In genomic region chr13:31705406-31705805, GRCm38 (mm10) we compare ENCODE assay signal across 11 mouse cellular contexts.
DNase-seq lines count a peak whose midpoint lies in the region; ATAC-seq and TF ChIP-seq lines count a peak whose summit lies in the region.
"Had no signal": no experiment of that assay in that cellular context is flagged by ENCODE, and none has a peak within 500 bp of the region (broad histone marks: within the 10 kb centered on the region; RNA-seq: fewer than 3 reads in every experiment).

No protein-coding gene starts in this region.

- H3K4me2 ChIP-seq in heart, embryonic 14.5 days (ENCODE audit: low read length): no peak overlapping the region
- H3K4me2 ChIP-seq in lung, embryonic 14.5 days: no peak overlapping the region
- no peak overlapping the region for H3K4me2 ChIP-seq in stomach, postnatal 0 days (replicated peaks; ENCODE audit: low read depth)

- H3K27me3 ChIP-seq in heart, embryonic 14.5 days (ENCODE audit: control insufficient read depth, insufficient read depth, low read length): no peaks in the 10 kb centered on the region
- H3K27me3 ChIP-seq in heart, embryonic 10.5 days (ENCODE audit: insufficient read depth, poor library complexity, severe bottlenecking): no peaks in the 10 kb centered on the region
- no peaks in the 10 kb centered on the region for H3K27me3 ChIP-seq in lung, embryonic 14.5 days (ENCODE audit: insufficient read depth, low read length)
- H3K27me3 ChIP-seq in embryonic facial prominence, embryonic 10.5 days (replicated peaks; ENCODE audit: low read depth, poor library complexity, severe bottlenecking): no peaks in the 10 kb centered on the region
- H3K27me3 ChIP-seq in stomach, postnatal 0 days (ENCODE audit: control insufficient read depth, insufficient read depth, low read length): no peaks in the 10 kb centered on the region

- no peak for DNase-seq in heart, embryonic 10.5 days (ENCODE audit: low spot score)
- DNase-seq in lung, embryonic 14.5 days: peak; percentile 46
- DNase-seq in lung, postnatal 25 days (ENCODE audit: low spot score): no peak
- DNase-seq in embryonic facial prominence, embryonic 10.5 days (ENCODE audit: low spot score): peak; percentile 28
- DNase-seq in stomach, postnatal 0 days (ENCODE audit: low spot score): no peak
- DNase-seq in left cerebral cortex, adult 9 months (ENCODE audit: low spot score in 2 of 2): no peak
- no peak for DNase-seq in cerebellum, postnatal 14 days
- DNase-seq: cerebellum, adult 2 months had no signal

- TF ChIP-seq EP300 in stomach, postnatal 0 days (optimal IDR thresholded peaks at IDR 0.05): no peak

- no peak overlapping the region for H3K9ac ChIP-seq in heart, embryonic 14.5 days (ENCODE audit: low read length)
- H3K9ac ChIP-seq in lung, embryonic 14.5 days: no peak overlapping the region
- no peak overlapping the region for H3K9ac ChIP-seq in stomach, postnatal 0 days (ENCODE audit: low read length)

- no peaks in the 10 kb centered on the region for H3K9me3 ChIP-seq in heart, embryonic 14.5 days (ENCODE audit: control insufficient read depth, low read length)
- H3K9me3 ChIP-seq in heart, embryonic 10.5 days: no peaks in the 10 kb centered on the region
- H3K9me3 ChIP-seq in lung, embryonic 14.5 days (ENCODE audit: low read depth, low read length): no peaks in the 10 kb centered on the region
- no peaks in the 10 kb centered on the region for H3K9me3 ChIP-seq in embryonic facial prominence, embryonic 10.5 days
- no peaks in the 10 kb centered on the region for H3K9me3 ChIP-seq in stomach, postnatal 0 days (ENCODE audit: control insufficient read depth, low read length)

- H3K4me1 ChIP-seq in heart, embryonic 14.5 days (ENCODE audit: control insufficient read depth in 2 of 2, insufficient read depth in 2 of 2, low read length in 2 of 2): peaks cover 0 to 2% of the 10 kb centered on the region in 2 experiments; a peak in 1 of 4 replicates
- no peaks in the 10 kb centered on the region for H3K4me1 ChIP-seq in heart, embryonic 10.5 days
- no peaks in the 10 kb centered on the region for H3K4me1 ChIP-seq in lung, embryonic 14.5 days (ENCODE audit: insufficient read depth)
- no peaks in the 10 kb centered on the region for H3K4me1 ChIP-seq in embryonic facial prominence, embryonic 10.5 days
- no peaks in the 10 kb centered on the region for H3K4me1 ChIP-seq in stomach, postnatal 0 days (replicated peaks; ENCODE audit: control insufficient read depth, insufficient read depth)

- TF ChIP-seq CTCF in lung, embryonic 14.5 days (IDR thresholded peaks at IDR 0.05; ENCODE audit: low read depth): peak; percentile 54
- peak; percentile 52 for TF ChIP-seq CTCF in stomach, postnatal 0 days (IDR thresholded peaks at IDR 0.05; ENCODE audit: low read depth)

- no peak overlapping the region for H3K27ac ChIP-seq in heart, embryonic 14.5 days (replicated peaks in 1 of 2; ENCODE audit: control insufficient read depth in 1 of 2, insufficient read depth in 1 of 2, low read depth in 2 of 2, low read length in 2 of 2)
- no peak overlapping the region for H3K27ac ChIP-seq in heart, embryonic 10.5 days
- H3K27ac ChIP-seq in lung, embryonic 14.5 days (ENCODE audit: low read depth): no peak overlapping the region
- no peak overlapping the region for H3K27ac ChIP-seq in embryonic facial prominence, embryonic 10.5 days (replicated peaks)
- H3K27ac ChIP-seq in stomach, postnatal 0 days (replicated peaks): no peak overlapping the region
- H3K27ac ChIP-seq: macrophage had no signal

- no peaks in the 10 kb centered on the region for H3K36me3 ChIP-seq in heart, embryonic 14.5 days (ENCODE audit: control insufficient read depth, insufficient read depth, low read length)
- no peaks in the 10 kb centered on the region for H3K36me3 ChIP-seq in heart, embryonic 10.5 days
- no peaks in the 10 kb centered on the region for H3K36me3 ChIP-seq in lung, embryonic 14.5 days (ENCODE audit: insufficient read depth)
- H3K36me3 ChIP-seq in embryonic facial prominence, embryonic 10.5 days (replicated peaks): no peaks in the 10 kb centered on the region
- no peaks in the 10 kb centered on the region for H3K36me3 ChIP-seq in stomach, postnatal 0 days (ENCODE audit: control insufficient read depth, insufficient read depth, low read length)

- peak; percentile 57; the same call in 1 of the 2 replicates for ATAC-seq in heart, embryonic 14.5 days (ENCODE audit: insufficient number of reproducible peaks, insufficient read depth, low FRiP score, low read depth)
- no peak for ATAC-seq in lung, embryonic 14.5 days (ENCODE audit: insufficient read depth)
- ATAC-seq in stomach, postnatal 0 days (ENCODE audit: low FRiP score, low TSS enrichment): no peak
- ATAC-seq: inflammation-experienced regulatory T-cells, adult 6 months had no signal

- H3K4me3 ChIP-seq in heart, embryonic 14.5 days (ENCODE audit: control insufficient read depth in 1 of 2, insufficient read depth in 1 of 2, low read depth in 1 of 2, low read length in 2 of 2): no peak overlapping the region
- H3K4me3 ChIP-seq in heart, embryonic 10.5 days: no peak overlapping the region
- H3K4me3 ChIP-seq in lung, embryonic 14.5 days (ENCODE audit: low read depth, low read length): no peak overlapping the region
- H3K4me3 ChIP-seq in embryonic facial prominence, embryonic 10.5 days: no peak overlapping the region
- H3K4me3 ChIP-seq in stomach, postnatal 0 days (ENCODE audit: low read depth, low read length): no peak overlapping the region

- 52% methylated on average over 2 of the region's 2 CpGs for WGBS in heart, embryonic 14.5 days
- 54% methylated on average over 2 of the region's 2 CpGs for WGBS in heart, embryonic 10.5 days
- 59% methylated on average over 2 of the region's 2 CpGs for WGBS in lung, embryonic 14.5 days
- WGBS in embryonic facial prominence, embryonic 10.5 days: 72% methylated on average over 2 of the region's 2 CpGs
- WGBS in stomach, postnatal 0 days: 77% methylated on average over 2 of the region's 2 CpGs

Comparison
In these comparisons a context has a peak if more than half of its experiments do, and no peak if none do; other contexts are left out.
1. DNase-seq: peak in lung, embryonic 14.5 days (single experiment) and embryonic facial prominence, embryonic 10.5 days (single experiment); none in heart, embryonic 10.5 days (single experiment), lung, postnatal 25 days (single experiment), stomach, postnatal 0 days (single experiment), left cerebral cortex, adult 9 months (0 of 2) and cerebellum, postnatal 14 days (0 of 2).